Mouse (Mus musculus): Measurements from ENCODE around the gene Atpif1. TPM values are rescaled to one million over a fixed set of nuclear protein-coding genes. Genes with fewer than 3 reads are reported as not detected.
"Not testable (repeated sequence)": the region's sequence is repeated elsewhere in the genome, so short reads cannot be mapped to it uniquely, and the experiment has no call there.

Gene Atpif1
- total RNA-seq (2021) = 100 to 1,000 TPM; 115 to 139 TPM
- long read RNA-seq, experiment 1, transcript Atpif1-201 (3 exons, 539 nt) = major isoform, 51 of 57 reads
- long read RNA-seq, experiment 1, partial matches to known transcripts = 0 of 57 reads
- long read RNA-seq, experiment 1, other reads (novel, unspliced or antisense) = 2 of 57 reads
- long read RNA-seq, experiment 2, transcript Atpif1-201 (3 exons, 539 nt) = major isoform, 25 of 27 reads
- long read RNA-seq, experiment 2, partial matches to known transcripts = 0 of 27 reads
- long read RNA-seq, experiment 2, other reads (novel, unspliced or antisense) = 2 of 27 reads

DNA sequence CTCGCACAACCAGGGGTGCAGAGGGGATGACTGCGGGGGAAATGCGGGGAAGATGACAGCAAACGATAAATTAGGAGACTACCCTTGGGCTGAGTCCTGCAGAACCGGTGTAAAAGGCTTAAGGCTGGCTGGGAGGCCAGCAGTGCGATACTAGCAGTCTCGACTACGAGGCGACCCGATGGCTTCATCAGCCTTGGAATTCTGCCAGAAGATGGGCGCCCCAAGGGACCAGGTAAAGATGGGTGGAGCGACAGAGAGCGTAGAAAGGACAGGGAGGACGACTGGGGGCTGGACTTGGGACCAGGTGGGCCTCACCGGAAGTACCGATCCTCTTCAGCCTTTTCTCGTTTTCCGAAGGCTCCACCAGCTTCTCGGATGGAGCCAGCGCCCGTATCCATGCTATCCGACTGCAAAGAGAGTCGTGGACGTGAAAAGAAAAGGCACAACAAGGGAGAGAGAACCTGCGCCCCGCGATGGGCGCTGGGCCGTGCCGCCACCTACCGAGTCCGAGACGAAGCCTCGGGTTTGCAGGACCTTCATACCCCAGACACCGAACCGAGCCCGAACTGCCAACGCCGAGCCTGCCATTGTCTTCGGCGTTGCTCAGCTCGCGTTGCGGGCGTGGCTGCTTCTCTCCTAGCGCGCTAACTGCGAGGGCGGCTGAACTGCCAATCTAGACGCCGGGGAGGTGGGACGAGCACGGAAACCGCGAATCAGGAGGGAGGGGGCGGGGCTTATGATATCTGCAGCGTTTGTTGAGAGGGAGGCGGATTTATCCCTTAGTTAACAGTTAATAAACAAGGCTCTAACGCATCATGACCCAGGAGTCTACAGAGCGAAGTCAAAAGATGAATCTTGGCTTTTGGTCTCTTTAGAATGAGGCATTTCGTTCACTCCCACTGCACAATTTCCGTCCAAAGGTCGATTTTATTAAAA lies at the start of gene Atpif1:
Gene Atpif1 (minus strand): TSS at position 679 of the 936 bp plus-strand sequence.
- DNase-seq = peak; percentile 86

- no peak for DNase-seq
These were observed 41.4 kb upstream of the Atpif1 start for GRCm38 (mm10) chr4:132574809-132575347.

DNA sequence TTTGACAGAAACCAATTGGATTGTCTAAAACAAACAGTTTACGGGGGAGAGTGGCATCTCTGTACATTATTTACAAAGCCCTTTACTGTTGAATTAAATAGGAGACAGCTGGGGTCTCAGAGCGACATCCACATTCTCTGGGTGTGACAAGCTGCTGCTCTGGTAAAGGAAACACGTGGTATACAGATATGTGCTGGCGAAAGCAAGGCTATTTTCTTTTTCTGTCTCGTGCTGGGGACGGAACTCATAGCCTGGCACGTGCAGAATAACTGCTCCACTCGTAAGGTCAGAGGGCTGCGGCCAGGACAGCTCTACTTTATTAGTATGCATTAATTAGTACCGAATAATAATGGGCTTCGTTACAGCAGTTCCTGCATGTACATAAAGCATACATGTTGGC lies 39.9 kb upstream of the Atpif1 start:
- no peak for DNase-seq

- no peak for DNase-seq
These were observed 37.7 kb upstream of the Atpif1 start for GRCm38 (mm10) chr4:132571190-132571589.

DNA sequence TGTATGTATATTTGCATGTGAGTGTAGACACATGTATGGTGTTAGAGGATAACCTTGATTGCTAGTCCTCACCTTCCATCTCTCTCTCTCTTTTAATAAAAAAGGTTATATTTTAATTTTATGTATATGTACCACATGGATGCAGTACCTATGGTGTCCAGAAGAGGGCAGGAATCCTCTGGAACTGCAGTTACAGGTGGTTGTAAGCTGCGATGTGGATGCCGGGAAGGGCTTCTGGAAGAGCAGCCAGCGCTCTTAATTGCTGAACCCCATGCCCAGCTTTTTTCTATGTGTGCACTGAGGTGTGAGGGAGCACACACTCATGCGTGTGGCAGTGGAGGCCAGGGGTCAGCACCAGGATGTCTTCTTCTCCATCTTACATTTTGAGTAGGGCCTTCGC lies 35.7 kb upstream of the Atpif1 start:
- DNase-seq = no peak

GRCm38 (mm10) chr4:132567361-132567779 lies 33.9 kb upstream of the Atpif1 start:
- peak; percentile 26 for DNase-seq

- no peak for DNase-seq
These were observed 31.8 kb upstream of the Atpif1 start for GRCm38 (mm10) chr4:132565089-132565747.

DNA sequence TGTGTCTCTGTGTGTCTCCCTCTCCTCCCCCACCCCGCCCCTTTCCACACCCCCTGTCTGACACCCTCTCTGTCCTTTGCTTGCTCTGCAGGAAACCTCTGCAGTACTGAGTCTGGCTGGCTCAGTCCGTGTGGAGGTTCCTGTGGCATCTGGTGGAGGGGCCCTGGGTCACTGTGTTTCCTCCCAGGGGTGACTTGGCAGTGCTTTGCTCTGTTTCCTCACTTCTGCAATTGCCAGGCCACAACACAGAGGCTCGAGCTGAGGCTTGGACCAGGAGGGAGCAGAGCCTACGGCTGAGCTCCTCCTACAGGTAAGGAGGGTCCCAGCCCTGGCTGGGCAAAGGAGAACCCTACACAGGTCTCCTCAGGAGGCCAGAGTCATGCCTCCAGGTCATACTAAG lies 30.5 kb upstream of the Atpif1 start, which contains the start of gene Ptafr:
Gene Ptafr (plus strand): TSS at position 103 of the 400 bp plus-strand sequence.
- peak; percentile 14 for DNase-seq

- no peak for DNase-seq
These were observed 29.8 kb upstream of the Atpif1 start for GRCm38 (mm10) chr4:132563261-132563660.

DNA sequence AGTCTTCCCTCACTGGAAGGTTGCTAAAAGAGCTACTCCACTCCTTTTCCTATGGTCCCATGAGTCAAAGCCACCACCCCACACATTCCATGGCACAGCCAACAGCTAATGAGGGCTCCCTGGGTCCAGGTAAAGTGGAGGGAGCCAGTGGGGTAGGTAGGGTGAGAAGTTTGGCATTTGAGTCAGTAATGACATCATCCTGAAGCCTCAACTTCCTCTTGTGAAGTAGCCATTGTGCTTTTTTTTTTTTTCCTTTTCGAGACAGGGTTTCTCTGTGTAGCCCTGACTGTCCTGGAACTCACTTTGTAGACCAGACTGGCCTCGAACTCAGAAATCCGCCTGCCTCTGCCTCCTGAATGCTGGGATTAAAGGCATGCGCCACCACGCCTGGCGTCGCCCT lies 22.1 kb upstream of the Atpif1 start:
- not testable (repeated sequence) for DNase-seq

GRCm38 (mm10) chr4:132554653-132555052 lies 21.2 kb upstream of the Atpif1 start:
- no peak for DNase-seq

GRCm38 (mm10) chr4:132554221-132554620 lies 20.8 kb upstream of the Atpif1 start:
- no peak for DNase-seq

GRCm38 (mm10) chr4:132545851-132546250 lies 12.4 kb upstream of the Atpif1 start:
- DNase-seq = peak; percentile 52

- no peak for DNase-seq
These were observed 9.3 kb upstream of the Atpif1 start for GRCm38 (mm10) chr4:132542724-132543123.

DNA sequence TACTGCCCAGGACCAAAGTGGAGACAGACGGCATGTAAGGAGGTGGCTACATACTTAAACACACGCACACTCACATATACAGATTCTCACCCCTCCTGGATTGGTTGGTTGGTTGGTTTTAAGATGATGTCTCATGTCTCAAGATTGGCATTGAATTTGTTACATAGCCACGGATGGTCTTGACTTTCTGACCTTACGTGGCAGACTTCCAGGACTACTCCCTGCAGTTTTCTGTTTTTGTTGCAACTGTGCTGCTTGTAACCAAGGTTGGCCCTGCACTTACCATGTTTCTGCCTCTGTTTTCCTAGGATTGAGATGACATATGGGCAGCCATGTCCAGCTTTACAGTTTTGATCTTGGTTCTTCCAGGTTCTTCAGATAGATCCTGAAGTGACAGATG lies 8.0 kb upstream of the Atpif1 start:
- no peak for DNase-seq

- no peak for DNase-seq
These were observed 6.0 kb upstream of the Atpif1 start for GRCm38 (mm10) chr4:132539481-132539880.

DNA sequence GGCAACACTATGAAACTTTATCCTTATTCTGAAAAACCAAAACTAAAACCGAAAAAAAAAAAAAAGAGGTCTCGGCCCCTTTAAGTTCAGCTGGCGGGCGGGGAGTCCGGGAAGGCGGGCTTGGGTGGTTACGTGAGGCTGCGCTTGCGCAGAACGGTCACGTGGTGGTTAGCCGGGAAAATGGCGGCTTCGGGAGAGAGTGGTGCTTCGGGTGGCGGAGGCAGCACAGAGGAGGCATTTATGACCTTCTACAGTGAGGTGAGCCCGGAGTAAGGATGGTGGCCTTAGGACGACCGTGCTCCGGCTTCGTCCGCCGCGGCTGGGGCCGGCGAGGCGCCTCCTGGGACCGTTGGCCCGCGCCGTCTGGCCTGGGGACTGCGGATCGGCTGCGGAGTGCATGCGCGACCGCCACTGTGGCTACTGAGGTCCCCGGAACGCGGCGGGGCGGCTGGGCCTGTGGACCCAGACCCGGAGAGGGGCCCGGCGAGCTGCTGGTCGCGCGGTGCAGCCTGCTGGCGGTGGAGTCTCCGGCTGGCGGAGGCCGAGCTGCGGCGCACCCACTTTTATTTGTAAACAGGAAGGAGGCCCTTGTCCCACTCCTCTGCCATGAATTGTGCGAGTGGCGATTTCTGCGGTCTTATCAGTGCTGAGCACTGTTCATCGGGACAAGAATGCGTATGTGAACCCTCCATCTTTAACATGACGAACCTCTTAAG lies 2.1 kb upstream of the Atpif1 start, which contains the start of gene Dnajc8:
Gene Dnajc8 (plus strand): TSS at position 145 of the 716 bp plus-strand sequence.
- DNase-seq = peak; percentile 98

DNA sequence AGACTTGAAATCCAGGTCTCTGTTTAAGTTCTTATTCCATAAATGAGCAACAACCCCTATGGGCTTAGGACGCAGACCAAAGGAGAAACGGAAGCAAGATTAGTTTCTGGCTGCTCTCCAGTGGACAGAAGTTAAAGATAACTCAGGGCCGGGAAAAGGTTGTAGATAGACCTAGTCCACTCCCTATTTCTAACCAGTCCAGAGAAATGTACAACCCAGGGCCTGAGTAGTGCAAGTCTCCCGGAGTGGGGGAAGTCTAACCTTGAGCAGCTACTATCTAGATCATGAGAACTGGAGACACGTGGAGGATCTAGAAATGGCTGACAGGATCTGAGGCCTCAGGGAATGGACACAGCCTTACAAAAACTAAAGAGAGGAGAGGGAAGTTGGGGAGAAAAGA lies 963 bp downstream of the Atpif1 start:
- DNase-seq = no peak

- no peak for DNase-seq
These were observed 3.2 kb downstream of the Atpif1 start for GRCm38 (mm10) chr4:132530033-132530804.

GRCm38 (mm10) chr4:132529344-132529743 lies 4.1 kb downstream of the Atpif1 start:
- DNase-seq = no peak
